In the genomic region with DNA sequence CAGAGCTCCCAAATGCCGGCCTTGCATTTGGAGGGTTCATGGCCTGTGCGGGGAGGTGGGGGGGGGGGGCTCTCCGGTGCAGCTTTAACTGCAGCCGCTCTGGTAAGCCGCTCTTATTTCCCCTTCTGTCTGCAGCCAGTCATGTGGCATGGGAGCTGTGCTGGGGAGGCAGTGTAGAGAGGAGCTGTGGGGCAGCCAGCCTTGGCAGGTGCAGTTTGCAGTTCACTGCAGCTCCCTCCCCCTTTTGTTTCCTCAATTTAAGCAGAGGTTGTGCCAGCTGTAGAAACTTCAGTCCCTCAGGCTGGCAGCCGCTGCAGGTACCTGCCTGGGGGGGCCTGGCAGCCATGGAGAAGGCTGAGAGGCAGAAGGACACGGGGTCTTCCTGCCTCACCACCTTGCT, we compare ENCODE assay signal across 8 mouse cellular contexts. TPM values are rescaled to one million over a fixed set of nuclear protein-coding genes. Genes with fewer than 3 reads are reported as not detected.
DNase-seq lines count a peak whose midpoint lies in the region; ATAC-seq lines count a peak whose summit lies in the region.

No protein-coding gene starts in this region.

- no peak overlapping the region for H3K4me2 ChIP-seq in hindbrain, embryonic 16.5 days (ENCODE audit: low read length)
- H3K4me2 ChIP-seq in midbrain, embryonic 16.5 days (ENCODE audit: low read length), result no peak overlapping the region

- peak overlapping the region; percentile 88 for H3K27ac ChIP-seq in hindbrain, embryonic 16.5 days (ENCODE audit: low read depth, low read length)
- H3K27ac ChIP-seq in midbrain, embryonic 16.5 days (ENCODE audit: low read length), result peak overlapping the region; percentile 83

- no peaks in the 10 kb centered on the region for H3K27me3 ChIP-seq in hindbrain, embryonic 16.5 days (replicated peaks; ENCODE audit: control insufficient read depth, insufficient read depth, low read length)
- H3K27me3 ChIP-seq in midbrain, embryonic 16.5 days (ENCODE audit: control insufficient read depth, insufficient read depth, low read depth, low read length), result no peaks in the 10 kb centered on the region

- 22% methylated on average over 7 of the region's 7 CpGs for WGBS in hindbrain, embryonic 16.5 days
- WGBS in midbrain, embryonic 16.5 days, result 20% methylated on average over 7 of the region's 7 CpGs

- peak overlapping the region; percentile 47 for H3K9ac ChIP-seq in hindbrain, embryonic 16.5 days (ENCODE audit: low read depth, low read length)
- peak overlapping the region; percentile 5 for H3K9ac ChIP-seq in midbrain, embryonic 16.5 days (ENCODE audit: low read depth, low read length)

- H3K4me1 ChIP-seq in hindbrain, embryonic 16.5 days (ENCODE audit: control insufficient read depth, insufficient read depth, low read depth, low read length), result peaks cover 49% of the 10 kb centered on the region
- peaks cover 45% of the 10 kb centered on the region for H3K4me1 ChIP-seq in midbrain, embryonic 16.5 days (ENCODE audit: control insufficient read depth, insufficient read depth, low read length)

- peaks cover 13% of the 10 kb centered on the region for H3K36me3 ChIP-seq in hindbrain, embryonic 16.5 days (ENCODE audit: control insufficient read depth, insufficient read depth, low read length)
- peaks cover 7% of the 10 kb centered on the region for H3K36me3 ChIP-seq in midbrain, embryonic 16.5 days (ENCODE audit: control insufficient read depth, insufficient read depth, low read length)

- ATAC-seq in hindbrain, embryonic 16.5 days, result peak; percentile 53
- peak; percentile 33; the same call in 1 of the 2 replicates for ATAC-seq in midbrain, embryonic 16.5 days
- ATAC-seq in inflammation-experienced regulatory T-cells, adult 6 months, result no peak

- H3K9me3 ChIP-seq in hindbrain, embryonic 16.5 days (ENCODE audit: control insufficient read depth, low read length), result no peaks in the 10 kb centered on the region
- H3K9me3 ChIP-seq in midbrain, embryonic 16.5 days (replicated peaks; ENCODE audit: control insufficient read depth, low read length, poor library complexity, severe bottlenecking), result no peaks in the 10 kb centered on the region

- no peak overlapping the region for H3K4me3 ChIP-seq in hindbrain, embryonic 16.5 days (ENCODE audit: low read length)
- no peak overlapping the region for H3K4me3 ChIP-seq in midbrain, embryonic 16.5 days (ENCODE audit: low read depth, low read length)

- peak; percentile 16 for DNase-seq in cerebellum, adult 11-12 months
- DNase-seq in cerebellum, postnatal 14 days, result no peak
- DNase-seq in Muller cell, postnatal 12 days (ENCODE audit: inconsistent ontology term), result peak; percentile 16
- DNase-seq in adipocyte (ENCODE audit: low spot score), result no peak
- no peak for DNase-seq in adrenal gland, postnatal 36 days

RNA-seq across cellular contexts. Expression of a gene that starts 15.1 kb away (rescaled TPM):
- 5.6 and 8.3 TPM in 2 replicates for polyA plus RNA-seq in hindbrain, embryonic 16.5 days (2015; fragmentation: Nextera tagmentation; extraction: Ambion mirVana)
- 3.8 and 4.1 TPM in 2 replicates for polyA plus RNA-seq in midbrain, embryonic 16.5 days (2015; fragmentation: Nextera tagmentation; extraction: Ambion mirVana)
- not detected for polyA plus RNA-seq in inflammation-experienced regulatory T-cells, adult 6 months (2017; shearing (Covaris generic))
- 1 to 10 TPM in 1 of 2 experiments, under 1 TPM in 1; 0.79 to 1.1 TPM for total RNA-seq in adrenal gland, postnatal 36 days (2021)

RNA-seq across cellular contexts. Expression of a gene that starts 15.5 kb away (rescaled TPM):
- 2.5 TPM in 2 replicates for polyA plus RNA-seq in hindbrain, embryonic 16.5 days (2015; fragmentation: Nextera tagmentation; extraction: Ambion mirVana)
- polyA plus RNA-seq in midbrain, embryonic 16.5 days (2015; fragmentation: Nextera tagmentation; extraction: Ambion mirVana), result 1.5 and 2.0 TPM in 2 replicates
- not detected for polyA plus RNA-seq in inflammation-experienced regulatory T-cells, adult 6 months (2017; shearing (Covaris generic))
- under 1 TPM; 0.63 to 0.89 TPM for total RNA-seq in adrenal gland, postnatal 36 days (2021)

RNA-seq across cellular contexts. Expression of a gene that starts 43.8 kb away (rescaled TPM):
- 2.6 and 4.2 TPM in 2 replicates for polyA plus RNA-seq in hindbrain, embryonic 16.5 days (2015; fragmentation: Nextera tagmentation; extraction: Ambion mirVana)
- polyA plus RNA-seq in midbrain, embryonic 16.5 days (2015; fragmentation: Nextera tagmentation; extraction: Ambion mirVana), result 2.8 TPM in 2 replicates
- polyA plus RNA-seq in inflammation-experienced regulatory T-cells, adult 6 months (2017; shearing (Covaris generic)), result under 1 TPM in 1 of 3 experiments, not detected in 2; 0.57 TPM
- 10 to 100 TPM; 15.9 to 38.8 TPM for total RNA-seq in adrenal gland, postnatal 36 days (2021)

Comparison
In these comparisons a context has a peak if more than half of its experiments do, and no peak if none do; other contexts are left out.
1. DNase-seq: peak in cerebellum, adult 11-12 months (single experiment) and Muller cell, postnatal 12 days (single experiment); none in cerebellum, postnatal 14 days (0 of 2), adipocyte (single experiment) and adrenal gland, postnatal 36 days (0 of 2).